Mouse (Mus musculus) thymus, postnatal 0 days (tissue): ENCODE measurements at regions not wholly inside any gene's neighbourhood (a gene's known extent, or its start where the extent isn't known, plus 50 kb on each side); places are given as distances from the start of the nearest gene placed in this dataset.

ENCODE experiments used
- DNase-seq: peaks from one replicate; pipeline ENCODE4 v3.0.0-alpha.2; 2015; ENCODE audit warnings: low spot score

- no peak for DNase-seq
These were observed 146.6 kb upstream of the Rbms1 start for GRCm38 (mm10) chr2:61109564-61109963.

DNA sequence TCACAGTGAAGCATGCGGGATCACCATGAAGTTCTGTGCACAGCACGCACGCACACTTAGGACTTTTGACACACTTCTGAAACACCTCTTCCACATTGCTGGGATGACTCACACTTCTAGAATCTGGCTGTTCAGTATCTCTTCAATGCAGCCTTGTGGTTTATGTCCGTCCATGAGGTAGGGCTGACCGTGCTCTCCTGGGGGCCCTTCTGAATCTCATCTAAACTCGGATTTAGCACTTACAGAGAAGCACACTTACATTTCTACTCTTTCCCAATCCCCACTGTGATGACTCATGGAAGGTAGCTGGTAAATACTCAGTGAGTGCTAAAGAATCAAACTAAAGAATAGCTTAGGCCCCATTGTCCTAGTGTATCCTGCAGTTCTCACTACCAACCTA is 142.2 kb upstream of the Rbms1 start:
- DNase-seq, result no peak

DNA sequence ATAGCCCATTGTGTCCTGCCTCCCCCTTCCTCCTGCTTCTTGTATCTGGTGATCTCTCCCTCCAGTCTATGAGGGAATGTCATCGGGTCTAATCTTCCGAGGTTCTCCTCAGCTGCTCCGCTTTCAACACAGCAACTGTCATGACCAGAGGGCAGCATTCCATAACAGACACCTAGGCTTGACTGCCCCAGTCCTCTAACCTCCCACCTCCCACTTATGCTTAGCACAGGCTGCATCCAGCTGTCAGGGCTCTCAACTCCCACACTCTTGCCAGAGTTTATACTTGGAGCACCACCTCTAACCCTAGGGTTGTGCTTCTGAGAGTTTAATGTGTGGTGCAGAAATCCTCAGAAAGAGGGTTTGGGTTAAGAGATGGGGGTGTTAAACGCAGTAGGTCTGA is 137.9 kb upstream of the Rbms1 start:
- no peak for DNase-seq

GRCm38 (mm10) chr2:61088501-61088900 is 125.5 kb upstream of the Rbms1 start:
- DNase-seq, result no peak

DNA sequence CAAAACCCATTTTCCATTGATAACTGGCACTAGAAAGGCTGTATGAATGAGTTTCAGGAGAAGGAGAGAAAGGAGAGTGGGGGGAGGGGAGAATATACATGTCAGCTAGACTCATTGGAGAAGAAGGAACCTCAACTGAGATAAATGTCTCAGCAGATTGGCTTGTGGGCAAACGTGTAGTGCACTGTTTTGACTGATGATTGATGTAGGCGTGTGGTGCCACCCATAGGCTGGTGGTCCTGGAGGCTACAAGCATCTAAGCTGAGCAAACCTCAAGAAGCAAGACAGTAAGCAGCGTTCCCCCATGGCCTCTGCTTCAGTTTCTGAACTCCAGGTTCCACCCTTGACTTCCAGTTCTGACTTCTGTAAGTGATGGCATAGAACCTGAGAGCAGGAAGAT is 121.8 kb upstream of the Rbms1 start:
- DNase-seq, result peak; percentile 6

- DNase-seq, result no peak
These were observed 120.1 kb upstream of the Rbms1 start for GRCm38 (mm10) chr2:61083100-61083499.

- DNase-seq, result no peak
These were observed 119.6 kb upstream of the Rbms1 start for GRCm38 (mm10) chr2:61082640-61083039.

DNA sequence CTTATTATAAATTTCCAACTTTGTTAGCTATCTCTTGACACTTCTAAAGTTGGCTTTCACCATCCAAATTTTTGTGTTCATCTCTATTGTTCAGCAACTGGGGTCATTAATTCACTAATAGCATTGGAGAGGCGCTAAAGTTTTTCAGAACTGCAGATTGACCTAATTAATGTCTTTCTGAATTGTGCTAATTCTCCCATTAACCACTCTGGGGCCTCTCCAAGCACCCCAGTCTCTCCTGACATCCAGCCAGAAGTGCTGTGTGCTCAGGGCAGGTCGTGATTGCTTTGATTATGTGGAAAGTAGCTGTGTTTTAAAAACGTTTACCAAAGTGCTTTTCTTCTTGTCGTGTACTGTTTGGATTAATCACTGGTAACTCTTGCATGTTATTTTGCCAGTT is 117.0 kb upstream of the Rbms1 start:
- no peak for DNase-seq

DNA sequence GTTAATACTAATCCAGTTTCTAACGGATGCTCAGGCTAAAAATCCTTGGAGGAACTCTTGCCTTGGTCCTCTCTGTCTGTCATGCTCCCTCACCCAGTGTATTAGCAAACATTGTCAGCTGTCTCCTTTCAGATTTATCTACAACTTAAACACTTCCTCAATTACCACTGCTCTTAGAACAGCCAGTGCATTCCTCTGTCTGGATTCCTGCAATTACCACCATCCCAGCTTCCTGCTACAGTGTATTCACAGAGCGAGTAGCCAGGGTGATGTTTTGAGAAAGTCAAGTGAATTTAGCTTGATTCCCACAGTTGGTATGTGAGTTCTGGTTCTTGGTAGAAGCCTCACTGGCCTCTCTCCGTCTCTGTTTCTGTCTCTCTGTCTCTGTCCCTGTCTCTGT is 108.0 kb upstream of the Rbms1 start:
- no peak for DNase-seq

- DNase-seq, result no peak
These were observed 104.9 kb upstream of the Rbms1 start for GRCm38 (mm10) chr2:61067877-61068276.

DNA sequence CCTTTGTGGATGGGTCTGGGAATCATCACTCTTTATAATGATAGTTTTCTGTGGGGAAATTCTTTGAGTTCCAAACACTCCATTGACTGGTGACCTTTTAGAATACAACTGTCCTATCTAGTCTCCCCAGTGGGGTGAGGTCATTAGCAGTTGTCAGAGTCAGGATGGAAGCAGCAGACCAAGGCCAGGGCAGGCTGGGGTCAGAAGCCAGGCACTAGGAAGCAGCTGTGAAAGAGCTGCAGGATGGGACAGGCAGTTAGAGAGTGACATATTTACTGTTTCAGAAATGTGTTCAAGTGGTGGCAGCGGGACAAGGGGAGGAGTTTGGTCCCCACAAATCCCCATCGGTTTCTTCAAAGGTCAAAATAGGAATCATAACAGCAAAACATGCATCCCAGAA is 99.1 kb upstream of the Rbms1 start:
- no peak for DNase-seq

GRCm38 (mm10) chr2:61060906-61061305 is 97.9 kb upstream of the Rbms1 start:
- DNase-seq, result no peak

DNA sequence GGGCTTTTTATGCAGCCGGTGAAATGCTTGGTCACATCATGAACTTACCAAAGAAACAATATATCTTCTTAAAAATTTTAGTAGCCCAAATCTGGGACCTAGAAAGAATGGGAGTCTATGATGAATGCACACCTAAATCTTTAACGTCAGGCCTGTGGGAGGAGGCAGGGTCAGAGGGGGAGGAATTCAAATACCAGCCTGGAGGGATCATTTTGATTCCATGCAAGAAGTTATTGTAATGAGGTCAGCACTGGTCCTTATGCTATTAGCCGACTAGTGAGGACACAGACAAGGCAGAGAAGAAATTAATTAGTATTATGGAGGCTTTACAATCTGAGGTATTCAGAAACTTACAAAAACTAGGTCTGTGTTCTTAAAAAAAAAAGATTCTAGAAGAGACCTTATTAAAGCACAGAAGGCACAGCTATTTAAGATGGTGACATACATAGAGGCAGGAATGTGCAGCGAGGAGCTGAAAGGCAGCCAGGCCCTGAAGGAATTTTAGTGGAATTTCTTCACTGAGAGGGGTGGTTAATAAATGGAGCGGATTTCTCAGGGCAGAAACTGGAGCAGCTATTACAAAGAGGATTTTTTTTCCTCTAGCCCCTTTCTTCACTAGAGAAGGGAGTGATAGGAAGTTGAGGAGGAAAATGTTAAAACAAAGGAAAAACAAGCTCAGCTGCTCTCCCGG is 95.7 kb upstream of the Rbms1 start:
- DNase-seq, result no peak

DNA sequence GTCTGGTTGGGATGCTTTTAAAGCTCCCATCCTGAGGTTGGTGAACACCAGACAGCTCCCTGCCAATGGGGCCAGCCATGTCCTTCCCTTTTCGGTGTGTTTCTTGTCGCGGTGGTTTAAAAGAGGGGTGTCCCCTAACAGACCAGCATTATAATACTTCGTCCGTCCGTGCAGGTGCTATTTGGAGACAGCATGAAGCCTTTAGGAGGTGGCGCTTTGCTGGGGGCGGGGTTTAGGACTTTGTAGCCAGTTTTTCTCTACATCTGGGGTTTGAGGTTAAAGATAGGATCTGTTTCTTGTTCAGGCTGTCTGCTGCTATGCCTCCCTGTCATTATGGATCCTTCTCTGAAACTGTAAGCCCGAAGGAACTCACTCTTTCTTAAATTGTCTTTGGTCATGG is 89.3 kb upstream of the Rbms1 start:
- DNase-seq, result peak; percentile 57

DNA sequence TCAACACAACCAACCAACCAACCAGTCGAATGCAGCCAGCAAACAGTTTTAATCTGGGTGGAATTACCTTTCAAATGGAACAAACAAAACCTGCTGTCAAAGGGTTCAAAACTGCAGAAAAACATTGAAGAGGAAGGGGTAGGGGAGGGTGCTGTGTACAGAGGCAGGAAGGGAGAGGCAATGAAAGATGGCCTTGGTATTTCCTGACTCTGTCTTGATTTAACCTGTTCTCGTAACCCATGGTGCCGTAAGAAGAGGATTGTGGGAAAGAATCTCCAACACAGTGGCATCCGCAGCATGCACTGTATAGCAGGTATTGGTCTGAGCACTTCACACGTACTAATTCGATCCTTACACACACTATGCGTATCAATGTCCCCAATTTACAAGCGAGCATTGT is 88.8 kb upstream of the Rbms1 start:
- peak; percentile 13 for DNase-seq

- no peak for DNase-seq
These were observed 83.2 kb upstream of the Rbms1 start for GRCm38 (mm10) chr2:61046111-61046767.

DNA sequence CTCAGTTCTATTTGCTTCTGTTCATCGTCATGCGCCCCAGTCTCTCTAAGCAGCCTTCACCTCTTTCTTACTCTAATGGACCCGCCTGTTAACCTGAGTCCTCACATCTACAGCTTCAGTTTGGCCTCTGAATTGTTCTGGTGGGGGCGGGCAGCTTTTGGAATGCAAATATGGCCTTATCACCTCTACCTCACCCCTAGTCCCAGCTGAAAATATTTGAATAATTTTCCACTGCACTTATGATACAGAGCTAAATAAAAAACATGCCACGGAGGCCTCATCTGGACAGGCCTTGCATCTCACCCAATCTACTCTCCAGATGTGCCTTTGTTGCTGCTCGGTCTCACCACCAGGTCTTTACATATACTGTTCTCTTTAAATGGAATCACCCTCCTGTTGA is 82.5 kb upstream of the Rbms1 start:
- DNase-seq, result no peak

GRCm38 (mm10) chr2:61032920-61033319 is 69.9 kb upstream of the Rbms1 start:
- no peak for DNase-seq

GRCm38 (mm10) chr2:61029706-61030105 is 66.7 kb upstream of the Rbms1 start:
- no peak for DNase-seq

DNA sequence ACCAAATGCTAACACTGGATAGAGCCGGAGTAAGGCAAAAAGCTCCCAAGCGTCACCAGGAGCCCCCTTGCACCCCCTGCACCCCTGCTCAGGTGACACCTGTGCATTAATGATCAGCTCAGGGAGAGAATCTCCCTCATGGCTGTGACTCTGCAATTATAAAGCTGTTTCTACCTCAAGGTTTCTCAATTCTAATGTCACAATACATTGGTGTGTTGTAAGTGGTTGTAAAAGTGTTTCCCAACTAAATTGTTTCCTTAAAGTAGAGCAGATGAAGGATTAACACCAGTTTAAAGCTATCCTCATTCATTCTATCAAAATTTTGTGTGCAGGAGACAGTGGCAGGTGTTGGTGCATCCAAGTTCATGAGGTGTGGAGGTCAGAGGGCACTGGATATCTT is 65.6 kb upstream of the Rbms1 start:
- DNase-seq, result no peak

- DNase-seq, result no peak
These were observed 64.7 kb upstream of the Rbms1 start for GRCm38 (mm10) chr2:61027686-61028085.

- DNase-seq, result no peak
These were observed 59.4 kb upstream of the Rbms1 start for GRCm38 (mm10) chr2:61022411-61022810.

- DNase-seq, result no peak
These were observed 57.8 kb upstream of the Rbms1 start for GRCm38 (mm10) chr2:61020791-61021190.
